Mouse (Mus musculus): ENCODE measurements at regions not wholly inside any gene's neighbourhood (a gene's known extent, or its start where the extent isn't known, plus 50 kb on each side); places are given as distances from the start of the nearest gene placed in this dataset.

DNA sequence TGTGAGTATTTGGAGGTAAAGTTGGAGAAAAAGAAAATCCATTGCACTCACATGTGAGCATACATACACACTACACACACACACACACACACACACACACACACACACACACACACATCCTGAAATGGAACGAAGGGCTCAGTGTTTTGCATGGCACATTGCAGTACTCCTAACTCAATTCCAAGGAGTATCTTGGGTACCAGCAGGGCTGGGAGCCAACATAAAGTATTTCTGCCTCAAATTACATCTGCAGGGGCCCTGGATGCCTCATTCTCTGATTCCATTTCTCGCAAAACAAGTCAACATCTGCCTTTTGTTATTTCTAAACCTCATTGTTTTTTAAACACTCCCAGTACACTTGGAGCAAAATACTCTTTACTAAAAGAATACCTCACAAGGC lies 132.7 kb upstream of the Rnaseh2b start:
- TF ChIP-seq GATA1 (IDR thresholded peaks at IDR 0.05; ENCODE audit: borderline replicate concordance, low read length) (no peak), FLI1 (IDR thresholded peaks at IDR 0.05; ENCODE audit: low read length) (no peak)

Data from megakaryocyte, embryonic 14.5 days (primary cell).